Mouse (Mus musculus) neural tube, embryonic 12.5 days (tissue): ENCODE measurements at regions not wholly inside any gene's neighbourhood (a gene's known extent, or its start where the extent isn't known, plus 50 kb on each side); places are given as distances from the start of the nearest gene placed in this dataset.

Experiments
- ATAC-seq: fragments of 200-750 bp; cut with Nextera tagmentation; 2 replicates; pipeline ENCODE4 v1.8.0; 2017; ENCODE audit warnings: low read depth, mild to moderate bottlenecking, moderate TSS enrichment, moderate library complexity; ENCODE audit not compliant: low FRiP score
- H3K27ac ChIP-seq: fragments of 300-500 bp; sonication (generic); 2 replicates; pipeline ENCODE4 v1.5.1; 2016
- H3K27me3 ChIP-seq: fragments of 300-500 bp; sonication (generic); replicated peaks from 2 replicates; pipeline ENCODE4 v1.6.1; 2016; ENCODE audit warnings: mild to moderate bottlenecking
- H3K36me3 ChIP-seq: fragments of 300-500 bp; sonication (generic); 2 replicates; pipeline ENCODE4 v1.6.1; 2016; ENCODE audit warnings: mild to moderate bottlenecking
- H3K4me1 ChIP-seq: fragments of 300-500 bp; sonication (generic); 2 replicates; pipeline ENCODE4 v1.6.1; 2016
- H3K4me2 ChIP-seq: fragments of 300-500 bp; sonication (generic); replicated peaks from 2 replicates; pipeline ENCODE4 v1.6.1; 2016; ENCODE audit warnings: mild to moderate bottlenecking
- H3K4me3 ChIP-seq: fragments of 300-500 bp; sonication (generic); 2 replicates; pipeline ENCODE4 v1.5.1; 2016
- H3K9ac ChIP-seq: fragments of 300-500 bp; sonication (generic); 2 replicates; pipeline ENCODE4 v1.6.1; 2016; ENCODE audit warnings: mild to moderate bottlenecking
- H3K9me3 ChIP-seq: fragments of 300-500 bp; sonication (generic); 2 replicates; pipeline ENCODE4 v1.6.1; 2016; ENCODE audit warnings: mild to moderate bottlenecking
- WGBS: fragments of 180-500 bp; shearing (Covaris S2); methylation state at CpG from one replicate; pipeline ENCODE4 v1.1.7; 2016; 5-methylcytosine and 5-hydroxymethylcytosine counted together

- no peak overlapping the region for H3K9ac ChIP-seq
- H3K36me3 ChIP-seq = no peaks in the 10 kb centered on the region
- no peak for ATAC-seq
- no peak overlapping the region for H3K27ac ChIP-seq
- H3K9me3 ChIP-seq = no peaks in the 10 kb centered on the region
- H3K27me3 ChIP-seq = no peaks in the 10 kb centered on the region
- 91% methylated on average over 6 of the region's 6 CpGs for WGBS
- no peak overlapping the region for H3K4me2 ChIP-seq
- no peaks in the 10 kb centered on the region for H3K4me1 ChIP-seq
- H3K4me3 ChIP-seq = no peak overlapping the region
Measured at GRCm38 (mm10) chr10:42131798-42132197, 113.6 kb upstream of the Armc2 start.

GRCm38 (mm10) chr10:42131298-42131697, 113.1 kb upstream of the Armc2 start:
- 77% methylated on average over 2 of the region's 2 CpGs for WGBS
- Histone ChIP-seq H3K9ac (no peak overlapping the region), H3K36me3 (no peaks in the 10 kb centered on the region), H3K27me3 (no peaks in the 10 kb centered on the region), H3K27ac (no peak overlapping the region), H3K9me3 (no peaks in the 10 kb centered on the region), H3K4me2 (no peak overlapping the region), H3K4me1 (no peaks in the 10 kb centered on the region), H3K4me3 (no peak overlapping the region)
- no peak for ATAC-seq

- Histone ChIP-seq H3K9me3 (no peaks in the 10 kb centered on the region), H3K27ac (no peak overlapping the region), H3K4me1 (no peaks in the 10 kb centered on the region), H3K4me2 (no peak overlapping the region), H3K27me3 (no peaks in the 10 kb centered on the region), H3K4me3 (no peak overlapping the region), H3K9ac (no peak overlapping the region), H3K36me3 (no peaks in the 10 kb centered on the region)
- ATAC-seq = no peak
- WGBS = 94% methylated on average over 14 of the region's 14 CpGs
Measured at GRCm38 (mm10) chr10:42127865-42128419, 109.7 kb upstream of the Armc2 start.

- Histone ChIP-seq H3K9ac (no peak overlapping the region), H3K27ac (no peak overlapping the region), H3K4me3 (no peak overlapping the region), H3K4me2 (no peak overlapping the region), H3K4me1 (no peaks in the 10 kb centered on the region), H3K36me3 (no peaks in the 10 kb centered on the region), H3K27me3 (no peaks in the 10 kb centered on the region), H3K9me3 (no peaks in the 10 kb centered on the region)
- no peak for ATAC-seq
- 85% methylated on average over 1 of the region's 1 CpGs for WGBS
Measured at GRCm38 (mm10) chr10:42126816-42127215, 108.6 kb upstream of the Armc2 start.

- Histone ChIP-seq H3K4me3 (no peak overlapping the region), H3K9me3 (no peaks in the 10 kb centered on the region), H3K9ac (no peak overlapping the region), H3K36me3 (no peaks in the 10 kb centered on the region), H3K4me1 (no peaks in the 10 kb centered on the region), H3K4me2 (no peak overlapping the region), H3K27me3 (no peaks in the 10 kb centered on the region), H3K27ac (no peak overlapping the region)
- WGBS = 79% methylated on average over 7 of the region's 7 CpGs
- no peak for ATAC-seq
Measured at GRCm38 (mm10) chr10:42122768-42123635, 104.8 kb upstream of the Armc2 start.

- H3K9ac ChIP-seq = no peak overlapping the region
- no peak overlapping the region for H3K27ac ChIP-seq
- H3K4me2 ChIP-seq = no peak overlapping the region
- ATAC-seq = no peak
- H3K27me3 ChIP-seq = no peaks in the 10 kb centered on the region
- no peak overlapping the region for H3K4me3 ChIP-seq
- H3K36me3 ChIP-seq = no peaks in the 10 kb centered on the region
- no peaks in the 10 kb centered on the region for H3K9me3 ChIP-seq
- WGBS = 82% methylated on average over 4 of the region's 4 CpGs
- no peaks in the 10 kb centered on the region for H3K4me1 ChIP-seq
Measured at GRCm38 (mm10) chr10:42121984-42122383, 103.7 kb upstream of the Armc2 start.

- Histone ChIP-seq H3K27me3 (no peaks in the 10 kb centered on the region), H3K9ac (no peak overlapping the region), H3K9me3 (no peaks in the 10 kb centered on the region), H3K36me3 (no peaks in the 10 kb centered on the region), H3K4me2 (no peak overlapping the region), H3K4me1 (no peaks in the 10 kb centered on the region), H3K27ac (no peak overlapping the region), H3K4me3 (no peak overlapping the region)
- WGBS = 77% methylated on average over 12 of the region's 12 CpGs
- ATAC-seq = no peak
Measured at GRCm38 (mm10) chr10:42119326-42119725, 101.1 kb upstream of the Armc2 start.

GRCm38 (mm10) chr10:42118361-42119188, 100.3 kb upstream of the Armc2 start:
- H3K9ac ChIP-seq = no peak overlapping the region
- no peak for ATAC-seq
- H3K4me1 ChIP-seq = no peaks in the 10 kb centered on the region
- H3K27me3 ChIP-seq = no peaks in the 10 kb centered on the region
- no peak overlapping the region for H3K4me3 ChIP-seq
- 81% methylated on average over 13 of the region's 13 CpGs for WGBS
- H3K4me2 ChIP-seq = no peak overlapping the region
- H3K36me3 ChIP-seq = no peaks in the 10 kb centered on the region
- H3K9me3 ChIP-seq = no peaks in the 10 kb centered on the region
- no peak overlapping the region for H3K27ac ChIP-seq

- no peaks in the 10 kb centered on the region for H3K27me3 ChIP-seq
- no peak overlapping the region for H3K4me2 ChIP-seq
- WGBS = 93% methylated on average over 5 of the region's 5 CpGs
- H3K4me3 ChIP-seq = no peak overlapping the region
- no peaks in the 10 kb centered on the region for H3K4me1 ChIP-seq
- no peak overlapping the region for H3K27ac ChIP-seq
- no peak overlapping the region for H3K9ac ChIP-seq
- H3K9me3 ChIP-seq = no peaks in the 10 kb centered on the region
- H3K36me3 ChIP-seq = no peaks in the 10 kb centered on the region
- ATAC-seq = no peak
Measured at GRCm38 (mm10) chr10:42117523-42117922, 99.3 kb upstream of the Armc2 start.

- Histone ChIP-seq H3K9me3 (no peaks in the 10 kb centered on the region), H3K27me3 (no peaks in the 10 kb centered on the region), H3K27ac (no peak overlapping the region), H3K4me2 (no peak overlapping the region), H3K4me3 (no peak overlapping the region), H3K4me1 (no peaks in the 10 kb centered on the region), H3K9ac (no peak overlapping the region), H3K36me3 (no peaks in the 10 kb centered on the region)
- WGBS = 90% methylated on average over 4 of the region's 4 CpGs
- no peak for ATAC-seq
Measured at GRCm38 (mm10) chr10:42115920-42116298, 97.7 kb upstream of the Armc2 start.

- H3K4me1 ChIP-seq = no peaks in the 10 kb centered on the region
- no peaks in the 10 kb centered on the region for H3K36me3 ChIP-seq
- no peaks in the 10 kb centered on the region for H3K27me3 ChIP-seq
- H3K9me3 ChIP-seq = no peaks in the 10 kb centered on the region
- H3K27ac ChIP-seq = no peak overlapping the region
- no peak overlapping the region for H3K4me2 ChIP-seq
- ATAC-seq = no peak
- 88% methylated on average over 4 of the region's 4 CpGs for WGBS
- H3K4me3 ChIP-seq = no peak overlapping the region
- no peak overlapping the region for H3K9ac ChIP-seq
Measured at GRCm38 (mm10) chr10:42115224-42115919, 97.1 kb upstream of the Armc2 start.

GRCm38 (mm10) chr10:42110704-42111103, 92.5 kb upstream of the Armc2 start:
- Histone ChIP-seq H3K4me1 (peaks cover 7% of the 10 kb centered on the region; the same call in 1 of the 2 replicates), H3K36me3 (no peaks in the 10 kb centered on the region), H3K27me3 (no peaks in the 10 kb centered on the region), H3K4me3 (no peak overlapping the region), H3K9me3 (no peaks in the 10 kb centered on the region), H3K27ac (no peak overlapping the region), H3K4me2 (no peak overlapping the region), H3K9ac (no peak overlapping the region)
- ATAC-seq = no peak
- 55% methylated on average over 7 of the region's 7 CpGs for WGBS
